Mouse (Mus musculus) liver, embryonic 16.5 days (tissue): ENCODE data around the gene Ankrd16. TPM values are rescaled to one million over a fixed set of nuclear protein-coding genes. Genes with fewer than 3 reads are reported as not detected.

Experiments used
- ATAC-seq: fragments of 200-750 bp; cut with Nextera tagmentation; 2 replicates; pipeline ENCODE4 v1.8.0; 2017; ENCODE audit warnings: low read depth, mild to moderate bottlenecking, moderate number of reproducible peaks, moderate library complexity
- H3K27ac ChIP-seq: fragments of 300-500 bp; sonication (generic); 2 replicates; pipeline ENCODE4 v1.5.1; 2014; ENCODE audit warnings: mild to moderate bottlenecking, low read length
- H3K27me3 ChIP-seq: fragments of 300-500 bp; sonication (generic); 2 replicates; pipeline ENCODE4 v1.6.1; 2014; ENCODE audit warnings: low read depth, low read length, mixed read lengths; ENCODE audit not compliant: control insufficient read depth, insufficient read depth
- H3K36me3 ChIP-seq: fragments of 300-500 bp; sonication (generic); 2 replicates; pipeline ENCODE4 v1.6.1; 2014; ENCODE audit warnings: mild to moderate bottlenecking; ENCODE audit not compliant: control insufficient read depth, insufficient read depth
- H3K4me1 ChIP-seq: fragments of 300-500 bp; sonication (generic); 2 replicates; pipeline ENCODE4 v1.6.1; 2014; ENCODE audit warnings: low read depth, low read length, mixed read lengths; ENCODE audit not compliant: control insufficient read depth
- H3K4me2 ChIP-seq: fragments of 300-500 bp; sonication (generic); 2 replicates; pipeline ENCODE4 v1.6.1; 2014; ENCODE audit warnings: low read depth, low read length, mixed read lengths
- H3K4me3 ChIP-seq: fragments of 300-500 bp; sonication (generic); 2 replicates; pipeline ENCODE4 v1.5.1; 2014; ENCODE audit warnings: low read depth, mild to moderate bottlenecking, low read length
- H3K9ac ChIP-seq: fragments of 300-500 bp; sonication (generic); 2 replicates; pipeline ENCODE4 v1.6.1; 2014; ENCODE audit warnings: low read depth, low read length
- H3K9me3 ChIP-seq: fragments of 300-500 bp; sonication (generic); replicated peaks from 2 replicates; pipeline ENCODE4 v1.6.1; 2016; ENCODE audit warnings: low read length; ENCODE audit not compliant: control insufficient read depth
- WGBS: fragments of 180-500 bp; shearing (Covaris S2); extraction: QIAGEN DNeasy Blood & Tissue Kit; methylation state at CpG from one replicate; pipeline ENCODE4 v1.1.7; 2014; ENCODE audit not compliant: insufficient replicate concordance; 5-methylcytosine and 5-hydroxymethylcytosine counted together
- polyA plus RNA-seq: library from polyadenylated mRNA; unstranded; fragments of >200 nt; fragmentation: Nextera tagmentation; extraction: Ambion mirVana; gene quantifications from 2 replicates; pipeline ENCODE4 v1.2.1, GENCODE M21; 2015

Gene Ankrd16
- polyA plus RNA-seq = 10.6 and 12.2 TPM in 2 replicates

GRCm38 (mm10) chr2:11777091-11778068 lies at the start of gene Ankrd16, which contains the start of gene Fbh1:
Gene Ankrd16, plus strand, starts transcription at chr2:11777876.
Gene Fbh1, minus strand, starts transcription at chr2:11777582.
- Histone ChIP-seq H3K4me1 (peaks cover 17% of the 10 kb centered on the region), H3K27ac (peak within 1 kb of the TSS; percentile 90), H3K9ac (peak within 1 kb of the TSS; percentile 90), H3K9me3 (no peaks in the 10 kb centered on the region), H3K4me2 (peak within 1 kb of the TSS; percentile 100), H3K27me3 (no peaks in the 10 kb centered on the region), H3K36me3 (peaks cover 6% of the 10 kb centered on the region), H3K4me3 (peak within 1 kb of the TSS; percentile 89)
- WGBS = under 1% methylated on average over 72 of the region's 73 CpGs
- peak; percentile 94 for ATAC-seq

- H3K4me2 ChIP-seq = no peak overlapping the region
- no peak overlapping the region for H3K27ac ChIP-seq
- no peaks in the 10 kb centered on the region for H3K9me3 ChIP-seq
- H3K27me3 ChIP-seq = no peaks in the 10 kb centered on the region
- no peaks in the 10 kb centered on the region for H3K4me1 ChIP-seq
- ATAC-seq = no peak
- 54% methylated on average over 3 of the region's 3 CpGs for WGBS
- H3K4me3 ChIP-seq = no peak overlapping the region
- H3K36me3 ChIP-seq = no peaks in the 10 kb centered on the region
- no peak overlapping the region for H3K9ac ChIP-seq
Measured at GRCm38 (mm10) chr2:11729091-11729490, 48.6 kb upstream of the Ankrd16 start.

GRCm38 (mm10) chr2:11732978-11733377 lies 44.7 kb upstream of the Ankrd16 start:
- Histone ChIP-seq H3K4me1 (no peaks in the 10 kb centered on the region), H3K27ac (no peak overlapping the region), H3K27me3 (no peaks in the 10 kb centered on the region), H3K36me3 (no peaks in the 10 kb centered on the region), H3K4me2 (no peak overlapping the region), H3K9ac (no peak overlapping the region), H3K9me3 (no peaks in the 10 kb centered on the region), H3K4me3 (no peak overlapping the region)
- 57% methylated on average over 5 of the region's 5 CpGs for WGBS
- no peak for ATAC-seq

- Histone ChIP-seq H3K4me3 (no peak overlapping the region), H3K4me1 (no peaks in the 10 kb centered on the region), H3K36me3 (0 out of 2 replicates have a peak, but pooled peaks cover 1% of the 10 kb centered on the region), H3K27ac (no peak overlapping the region), H3K9ac (no peak overlapping the region), H3K9me3 (no peaks in the 10 kb centered on the region), H3K4me2 (no peak overlapping the region), H3K27me3 (no peaks in the 10 kb centered on the region)
- no peak for ATAC-seq
- 60% methylated on average over 6 of the region's 6 CpGs for WGBS
Measured at GRCm38 (mm10) chr2:11735853-11736252, 41.8 kb upstream of the Ankrd16 start.

GRCm38 (mm10) chr2:11738794-11739193 lies 38.9 kb upstream of the Ankrd16 start:
- no peaks in the 10 kb centered on the region for H3K4me1 ChIP-seq
- no peak overlapping the region for H3K4me2 ChIP-seq
- no peak overlapping the region for H3K4me3 ChIP-seq
- no peaks in the 10 kb centered on the region for H3K27me3 ChIP-seq
- no peak overlapping the region for H3K9ac ChIP-seq
- 71% methylated on average over 3 of the region's 3 CpGs for whole genome bisulfite sequencing
- H3K36me3 ChIP-seq = peaks cover 4% of the 10 kb centered on the region; the same call in 1 of the 2 replicates
- H3K9me3 ChIP-seq = no peaks in the 10 kb centered on the region
- no peak for ATAC-seq
- H3K27ac ChIP-seq = no peak overlapping the region

GRCm38 (mm10) chr2:11739516-11740051 lies 38.1 kb upstream of the Ankrd16 start:
- WGBS = 67% methylated on average over 4 of the region's 4 CpGs
- Histone ChIP-seq H3K27ac (no peak overlapping the region), H3K4me2 (no peak overlapping the region), H3K4me1 (no peaks in the 10 kb centered on the region), H3K36me3 (peaks cover 4% of the 10 kb centered on the region; the same call in 1 of the 2 replicates), H3K9me3 (no peaks in the 10 kb centered on the region), H3K27me3 (no peaks in the 10 kb centered on the region), H3K4me3 (no peak overlapping the region), H3K9ac (no peak overlapping the region)
- 0 out of 2 replicates have a peak, but pooled peaks have one; percentile 37 for ATAC-seq

GRCm38 (mm10) chr2:11762541-11762940 lies 15.1 kb upstream of the Ankrd16 start:
- no peaks in the 10 kb centered on the region for H3K27me3 ChIP-seq
- H3K4me3 ChIP-seq = no peak overlapping the region
- H3K9ac ChIP-seq = no peak overlapping the region
- H3K36me3 ChIP-seq = peaks cover 14% of the 10 kb centered on the region
- no peaks in the 10 kb centered on the region for H3K4me1 ChIP-seq
- no peak overlapping the region for H3K4me2 ChIP-seq
- ATAC-seq = no peak
- no peaks in the 10 kb centered on the region for H3K9me3 ChIP-seq
- H3K27ac ChIP-seq = no peak overlapping the region
- 81% methylated on average over 4 of the region's 4 CpGs for WGBS

GRCm38 (mm10) chr2:11765694-11766093 lies 12.0 kb upstream of the Ankrd16 start:
- H3K27me3 ChIP-seq = no peaks in the 10 kb centered on the region
- no peak overlapping the region for H3K4me3 ChIP-seq
- 72% methylated on average over 4 of the region's 4 CpGs for WGBS
- H3K9me3 ChIP-seq = no peaks in the 10 kb centered on the region
- ATAC-seq = no peak
- H3K36me3 ChIP-seq = peaks cover 6% of the 10 kb centered on the region
- H3K9ac ChIP-seq = no peak overlapping the region
- no peak overlapping the region for H3K27ac ChIP-seq
- no peak overlapping the region for H3K4me2 ChIP-seq
- H3K4me1 ChIP-seq = no peaks in the 10 kb centered on the region
